Mouse (Mus musculus) embryonic facial prominence, embryonic 15.5 days (tissue): ENCODE data around the gene Def6. TPM values are rescaled to one million over a fixed set of nuclear protein-coding genes. Genes with fewer than 3 reads are reported as not detected.

ENCODE experiments used
- ATAC-seq: fragments of 200-750 bp; cut with Nextera tagmentation; 2 replicates; pipeline ENCODE4 v1.8.0; 2017; ENCODE audit warnings: low read depth, moderate TSS enrichment; ENCODE audit not compliant: insufficient number of reproducible peaks, low FRiP score, low TSS enrichment
- H3K27ac ChIP-seq: fragments of 300-500 bp; sonication (generic); replicated peaks from 2 replicates; pipeline ENCODE4 v1.5.1; 2015; ENCODE audit warnings: mild to moderate bottlenecking, inconsistent platforms
- H3K27me3 ChIP-seq: fragments of 300-500 bp; sonication (generic); 2 replicates; pipeline ENCODE4 v1.6.1; 2015; ENCODE audit warnings: inconsistent platforms
- H3K36me3 ChIP-seq: fragments of 300-500 bp; sonication (generic); 2 replicates; pipeline ENCODE4 v1.6.1; 2015; ENCODE audit warnings: mild to moderate bottlenecking, inconsistent platforms
- H3K4me1 ChIP-seq: fragments of 300-500 bp; sonication (generic); 2 replicates; pipeline ENCODE4 v1.6.1; 2015; ENCODE audit warnings: inconsistent platforms
- H3K4me2 ChIP-seq: fragments of 300-500 bp; sonication (generic); replicated peaks from 2 replicates; pipeline ENCODE4 v1.6.1; 2015; ENCODE audit warnings: mild to moderate bottlenecking, inconsistent platforms
- H3K4me3 ChIP-seq: fragments of 300-500 bp; sonication (generic); replicated peaks from 2 replicates; pipeline ENCODE4 v1.5.1; 2015; ENCODE audit warnings: mild to moderate bottlenecking, inconsistent platforms
- H3K9ac ChIP-seq: fragments of 300-500 bp; sonication (generic); 2 replicates; pipeline ENCODE4 v1.6.1; 2015; ENCODE audit warnings: inconsistent platforms
- H3K9me3 ChIP-seq: fragments of 300-500 bp; sonication (generic); replicated peaks from 2 replicates; pipeline ENCODE4 v1.6.1; 2016; ENCODE audit warnings: inconsistent platforms
- WGBS: fragments of 180-500 bp; shearing (Covaris S2); methylation state at CpG from one replicate; pipeline ENCODE4 v1.1.7; 2015; 5-methylcytosine and 5-hydroxymethylcytosine counted together
- polyA plus RNA-seq: library from polyadenylated mRNA; unstranded; fragments of >200 nt; fragmentation: Nextera tagmentation; extraction: Ambion mirVana; gene quantifications from 2 replicates; pipeline ENCODE4 v1.2.1, GENCODE M21; 2015

The Def6 gene
- polyA plus RNA-seq, 1 experiment from 2014 or later = 18.4 TPM

DNA sequence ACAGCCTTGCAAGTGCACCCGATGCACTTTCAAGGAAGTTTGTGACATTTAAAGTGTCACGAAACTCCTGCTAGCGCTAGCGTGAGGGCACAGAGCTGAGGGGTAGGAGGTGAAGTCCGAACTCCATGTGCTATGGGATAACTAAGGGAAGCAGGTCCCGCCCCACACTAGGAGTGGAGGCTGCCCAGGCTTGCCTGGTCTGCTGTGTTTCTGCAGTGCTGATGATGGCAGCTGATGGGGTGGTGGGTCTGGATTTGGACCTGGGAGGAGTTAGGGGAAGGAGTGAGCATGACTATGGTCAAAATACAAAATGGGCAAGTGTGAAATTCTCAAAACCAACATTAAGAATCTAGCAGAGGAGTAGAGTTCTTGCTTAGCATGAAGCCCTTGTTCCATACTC lies 22.9 kb downstream of the Def6 start:
- peak overlapping the region; percentile 51; the same call in 1 of the 2 replicates for H3K27ac ChIP-seq
- 69% methylated on average over 6 of the region's 6 CpGs for WGBS
- no peak overlapping the region for H3K4me2 ChIP-seq
- H3K9me3 ChIP-seq = no peaks in the 10 kb centered on the region
- peaks cover 7% of the 10 kb centered on the region; the same call in 1 of the 2 replicates for H3K36me3 ChIP-seq
- no peak overlapping the region for H3K9ac ChIP-seq
- no peak for ATAC-seq
- no peaks in the 10 kb centered on the region for H3K27me3 ChIP-seq
- H3K4me3 ChIP-seq = no peak overlapping the region
- peaks cover 29% of the 10 kb centered on the region for H3K4me1 ChIP-seq

DNA sequence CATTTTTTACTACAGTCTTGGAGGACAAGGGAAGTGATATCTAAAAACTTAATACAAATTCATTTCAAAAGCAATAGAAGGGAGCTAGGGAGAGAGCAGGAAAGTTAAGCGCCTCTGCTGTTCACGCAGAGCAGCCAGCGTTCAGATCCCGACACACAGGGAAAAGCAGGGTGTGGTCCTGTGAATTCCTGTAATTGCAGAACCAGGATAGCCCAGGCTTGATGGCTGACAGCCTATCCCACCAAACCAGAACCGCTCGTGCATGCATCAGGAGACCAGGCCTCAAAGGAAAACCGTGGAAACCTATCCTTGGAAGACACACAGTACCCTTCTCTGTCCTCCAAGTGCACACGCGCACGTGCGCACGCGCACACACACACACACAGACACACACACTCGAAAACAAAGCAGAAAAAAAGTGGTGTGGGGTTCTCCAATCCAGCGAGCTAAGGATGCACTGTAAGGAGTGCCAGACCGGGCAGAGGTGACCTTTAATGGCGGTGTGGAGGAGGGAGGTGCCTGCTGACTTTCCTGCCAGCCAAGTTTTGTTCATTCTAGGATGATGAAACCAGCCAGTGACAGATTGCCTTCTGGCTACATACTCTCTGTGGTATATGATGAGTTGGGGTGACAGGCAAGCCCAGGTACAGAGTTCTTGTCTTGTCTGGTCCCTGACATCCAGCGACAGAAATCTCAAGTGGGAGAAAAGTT lies 23.6 kb downstream of the Def6 start:
- Histone ChIP-seq H3K27ac (peak overlapping the region; percentile 51), H3K4me2 (no peak overlapping the region), H3K27me3 (no peaks in the 10 kb centered on the region), H3K4me3 (no peak overlapping the region), H3K9ac (no peak overlapping the region), H3K4me1 (peaks cover 27% of the 10 kb centered on the region), H3K9me3 (no peaks in the 10 kb centered on the region), H3K36me3 (peaks cover 7% of the 10 kb centered on the region; the same call in 1 of the 2 replicates)
- 70% methylated on average over 18 of the region's 18 CpGs for WGBS
- no peak for ATAC-seq

GRCm38 (mm10) chr17:28232475-28233060 lies 25.0 kb downstream of the Def6 start, which contains the start of gene Ppard:
Gene Ppard, plus strand, starts transcription at chr17:28232700.
- peaks cover 7% of the 10 kb centered on the region; the same call in 1 of the 2 replicates for H3K36me3 ChIP-seq
- H3K9ac ChIP-seq = peak within 1 kb of the TSS; percentile 92
- H3K4me1 ChIP-seq = peaks cover 40% of the 10 kb centered on the region
- H3K27me3 ChIP-seq = no peaks in the 10 kb centered on the region
- peak within 1 kb of the TSS; percentile 90 for H3K27ac ChIP-seq
- ATAC-seq = peak; percentile 94
- peak within 1 kb of the TSS; percentile 65 for H3K4me2 ChIP-seq
- WGBS = under 1% methylated on average over 57 of the region's 57 CpGs
- H3K9me3 ChIP-seq = no peaks in the 10 kb centered on the region
- H3K4me3 ChIP-seq = peak within 1 kb of the TSS; percentile 84

GRCm38 (mm10) chr17:28233091-28233731 lies 25.6 kb downstream of the Def6 start:
- Histone ChIP-seq H3K9me3 (no peaks in the 10 kb centered on the region), H3K36me3 (peaks cover 10% of the 10 kb centered on the region; the same call in 1 of the 2 replicates), H3K4me2 (peak overlapping the region; percentile 65), H3K9ac (peak overlapping the region; percentile 92), H3K27me3 (no peaks in the 10 kb centered on the region), H3K27ac (peak overlapping the region; percentile 90), H3K4me1 (peaks cover 41% of the 10 kb centered on the region), H3K4me3 (peak overlapping the region; percentile 84)
- 5% methylated on average over 17 of the region's 17 CpGs for WGBS
- 0 out of 2 replicates have a peak, but pooled peaks have one; percentile 2 for ATAC-seq

GRCm38 (mm10) chr17:28234641-28235040 lies 27.1 kb downstream of the Def6 start:
- Histone ChIP-seq H3K27me3 (no peaks in the 10 kb centered on the region), H3K4me2 (peak overlapping the region; percentile 27; the same call in 1 of the 2 replicates), H3K9me3 (no peaks in the 10 kb centered on the region), H3K9ac (no peak overlapping the region), H3K4me3 (0 out of 2 replicates have a peak overlapping the region, but pooled peaks have one; percentile 10), H3K36me3 (peaks cover 17% of the 10 kb centered on the region), H3K4me1 (peaks cover 41% of the 10 kb centered on the region), H3K27ac (no peak overlapping the region)
- WGBS = 82% methylated on average over 5 of the region's 5 CpGs
- no peak for ATAC-seq

DNA sequence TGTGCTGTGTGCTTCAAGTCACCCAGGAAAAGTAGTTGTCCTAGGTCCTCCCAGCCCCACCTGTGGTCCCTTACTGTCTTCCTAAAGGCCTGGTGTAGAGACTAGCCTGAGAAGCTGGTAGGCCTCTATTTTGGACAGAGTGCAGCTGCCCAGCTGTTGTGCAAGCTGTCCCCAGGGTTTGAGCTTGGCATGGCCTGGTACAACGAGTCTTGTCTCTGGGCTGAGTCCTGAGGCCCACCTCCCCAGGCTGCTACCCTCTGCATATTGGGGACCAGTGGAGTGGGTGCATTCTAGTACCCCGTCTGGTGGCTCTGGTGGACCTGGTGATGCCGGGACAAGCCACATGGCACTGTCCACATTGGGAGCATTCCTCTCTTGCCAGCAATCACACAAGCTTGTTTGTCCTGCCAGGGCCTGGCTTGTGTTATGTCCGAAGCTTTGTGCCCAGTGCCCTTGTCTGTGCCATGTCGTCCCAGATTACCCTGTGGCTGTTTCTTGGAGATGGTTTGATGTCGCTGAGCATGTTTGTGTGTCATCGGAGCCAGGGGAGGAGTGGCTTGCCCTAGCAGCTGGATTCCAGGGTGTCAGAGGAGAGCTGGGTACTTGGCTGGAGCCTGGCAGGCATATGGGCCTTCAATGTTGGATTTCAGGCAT lies 28.5 kb downstream of the Def6 start:
- no peak for ATAC-seq
- Histone ChIP-seq H3K36me3 (peaks cover 30% of the 10 kb centered on the region), H3K27ac (peak overlapping the region; percentile 31; the same call in 1 of the 2 replicates), H3K27me3 (no peaks in the 10 kb centered on the region), H3K4me1 (peaks cover 38% of the 10 kb centered on the region), H3K9me3 (no peaks in the 10 kb centered on the region), H3K4me2 (no peak overlapping the region), H3K9ac (peak overlapping the region; percentile 9; the same call in 1 of the 2 replicates), H3K4me3 (no peak overlapping the region)
- WGBS = 58% methylated on average over 7 of the region's 7 CpGs

GRCm38 (mm10) chr17:28236636-28237015 lies 29.0 kb downstream of the Def6 start:
- WGBS = 62% methylated on average over 4 of the region's 4 CpGs
- H3K4me2 ChIP-seq = no peak overlapping the region
- H3K9ac ChIP-seq = no peak overlapping the region
- H3K4me1 ChIP-seq = peaks cover 38% of the 10 kb centered on the region
- no peak for ATAC-seq
- H3K27ac ChIP-seq = peak overlapping the region; percentile 31; the same call in 1 of the 2 replicates
- no peak overlapping the region for H3K4me3 ChIP-seq
- H3K36me3 ChIP-seq = peaks cover 35% of the 10 kb centered on the region
- H3K9me3 ChIP-seq = no peaks in the 10 kb centered on the region
- no peaks in the 10 kb centered on the region for H3K27me3 ChIP-seq

GRCm38 (mm10) chr17:28237362-28237761 lies 29.8 kb downstream of the Def6 start:
- no peak overlapping the region for H3K4me2 ChIP-seq
- no peak overlapping the region for H3K9ac ChIP-seq
- peaks cover 42% of the 10 kb centered on the region for H3K36me3 ChIP-seq
- 0 out of 2 replicates have a peak overlapping the region, but pooled peaks have one; percentile 31 for H3K27ac ChIP-seq
- H3K4me3 ChIP-seq = no peak overlapping the region
- H3K4me1 ChIP-seq = peaks cover 44% of the 10 kb centered on the region
- H3K27me3 ChIP-seq = no peaks in the 10 kb centered on the region
- H3K9me3 ChIP-seq = no peaks in the 10 kb centered on the region
- 61% methylated on average over 5 of the region's 5 CpGs for whole genome bisulfite sequencing
- ATAC-seq = no peak

- no peaks in the 10 kb centered on the region for H3K9me3 ChIP-seq
- no peak overlapping the region for H3K4me3 ChIP-seq
- H3K27me3 ChIP-seq = no peaks in the 10 kb centered on the region
- H3K4me1 ChIP-seq = peaks cover 45% of the 10 kb centered on the region
- H3K9ac ChIP-seq = no peak overlapping the region
- peaks cover 46% of the 10 kb centered on the region for H3K36me3 ChIP-seq
- no peak for ATAC-seq
- H3K27ac ChIP-seq = no peak overlapping the region
- WGBS = 79% methylated on average over 6 of the region's 6 CpGs
- no peak overlapping the region for H3K4me2 ChIP-seq
Observed at GRCm38 (mm10) chr17:28237874-28238273, 30.3 kb downstream of the Def6 start.

- Histone ChIP-seq H3K9me3 (no peaks in the 10 kb centered on the region), H3K9ac (no peak overlapping the region), H3K4me3 (no peak overlapping the region), H3K27ac (no peak overlapping the region), H3K27me3 (no peaks in the 10 kb centered on the region), H3K4me2 (no peak overlapping the region), H3K36me3 (peaks cover 49% of the 10 kb centered on the region), H3K4me1 (peaks cover 42% of the 10 kb centered on the region)
- 89% methylated on average over 5 of the region's 5 CpGs for WGBS
- ATAC-seq = no peak
Observed at GRCm38 (mm10) chr17:28240846-28241245, 33.3 kb downstream of the Def6 start.

DNA sequence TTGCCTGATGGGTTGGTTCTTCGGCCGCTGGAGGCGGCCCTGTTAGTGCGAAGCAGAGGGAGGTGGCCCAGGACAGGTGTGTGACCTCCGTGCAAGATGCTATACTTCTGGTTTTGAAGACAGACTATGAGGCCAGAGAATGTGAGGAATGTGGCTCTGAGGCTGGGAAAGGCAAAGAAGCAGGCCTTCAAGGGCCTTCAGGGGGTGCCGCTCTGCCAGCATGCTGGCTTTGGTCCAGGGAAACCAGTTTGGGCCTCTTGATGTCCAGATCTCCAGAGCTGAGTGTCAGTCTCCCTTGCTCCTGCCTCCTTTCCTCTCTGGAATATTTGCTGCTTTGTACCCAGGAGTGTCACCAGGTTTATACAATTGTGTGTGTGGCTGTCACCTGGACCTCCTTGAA lies 34.7 kb downstream of the Def6 start:
- H3K4me1 ChIP-seq = peaks cover 41% of the 10 kb centered on the region
- 72% methylated on average over 6 of the region's 6 CpGs for WGBS
- no peak for ATAC-seq
- no peak overlapping the region for H3K27ac ChIP-seq
- no peak overlapping the region for H3K9ac ChIP-seq
- H3K27me3 ChIP-seq = no peaks in the 10 kb centered on the region
- no peak overlapping the region for H3K4me3 ChIP-seq
- no peak overlapping the region for H3K4me2 ChIP-seq
- H3K36me3 ChIP-seq = peaks cover 49% of the 10 kb centered on the region
- H3K9me3 ChIP-seq = no peaks in the 10 kb centered on the region
